Mouse (Mus musculus) frontal cortex, adult 2 months (tissue): ENCODE measurements around the gene Lonrf3. TPM values are rescaled to one million over a fixed set of nuclear protein-coding genes. Genes with fewer than 3 reads are reported as not detected.
A peak's percentile ranks its signal among the peaks of the same experiment; 100 is the strongest.

Source experiments
- DNase-seq, 2 experiments: peaks; one replicate each; pipeline ENCODE4 v3.0.0; 2022; ENCODE audit warnings: low spot score in 1 of 2; ENCODE audit errors: extremely low spot score in 1 of 2
- polyA plus RNA-seq: library from polyadenylated mRNA; depleted of rRNA; stranded (reverse); fragments of >200 nt; gene quantifications from 2 replicates; pipeline ENCODE4 v1.2.3, GENCODE M21; 2012; rRNA removed

Gene Lonrf3
- polyA plus RNA-seq = 4.6 TPM in 2 replicates

GRCm38 (mm10) chrX:36328271-36329039 lies at the start of gene Lonrf3:
Gene Lonrf3, plus strand, starts transcription at chrX:36328353.
- DNase-seq = peak; percentile 56 to 79

- no peak for DNase-seq
Observed at GRCm38 (mm10) chrX:36278750-36279149, 49.4 kb upstream of the Lonrf3 start.

GRCm38 (mm10) chrX:36311420-36311819 lies 16.7 kb upstream of the Lonrf3 start:
- DNase-seq = peak; percentile 48 to 73

- DNase-seq = peak in 1 of 2 experiments; percentile 17
Observed at GRCm38 (mm10) chrX:36327491-36328255, 480 bp upstream of the Lonrf3 start.

GRCm38 (mm10) chrX:36329040-36329649 lies 992 bp downstream of the Lonrf3 start:
- DNase-seq = no peak

GRCm38 (mm10) chrX:36329849-36330411 lies 1.8 kb downstream of the Lonrf3 start:
- DNase-seq = peak in 1 of 2 experiments; percentile 23

GRCm38 (mm10) chrX:36352446-36352845 lies 24.3 kb downstream of the Lonrf3 start:
- peak in 1 of 2 experiments; percentile 47 for DNase-seq

GRCm38 (mm10) chrX:36385340-36385739 lies 57.2 kb downstream of the Lonrf3 start:
- DNase-seq = no peak

- DNase-seq = peak; percentile 35 to 72
Observed at GRCm38 (mm10) chrX:36389971-36390370, 61.8 kb downstream of the Lonrf3 start.

GRCm38 (mm10) chrX:36390503-36390902 lies 62.4 kb downstream of the Lonrf3 start:
- no peak for DNase-seq

- peak in 1 of 2 experiments; percentile 24 for DNase-seq
Observed at GRCm38 (mm10) chrX:36392672-36393071, 64.5 kb downstream of the Lonrf3 start.

GRCm38 (mm10) chrX:36393279-36393678 lies 65.1 kb downstream of the Lonrf3 start:
- peak in 1 of 2 experiments; percentile 40 for DNase-seq

GRCm38 (mm10) chrX:36400980-36401379 lies 72.8 kb downstream of the Lonrf3 start, which contains the start of gene Gm6268:
Gene Gm6268, plus strand, starts transcription at chrX:36401280.
- no peak for DNase-seq

GRCm38 (mm10) chrX:36402316-36402715 lies 74.2 kb downstream of the Lonrf3 start:
- no peak for DNase-seq

Other genes with a start within 250 kb of the Lonrf3 start
- gene Il13ra1, start 216.2 kb upstream of the Lonrf3 start, polyA plus RNA-seq = 3.6 and 5.0 TPM in 2 replicates
- 54.9 and 79.3 TPM in 2 replicates for gene Zcchc12, start 132.4 kb upstream of the Lonrf3 start, polyA plus RNA-seq
- gene Gm6268, start 72.9 kb downstream of the Lonrf3 start, polyA plus RNA-seq = not detected in 2 replicates
- gene Gm14569, start 163.5 kb downstream of the Lonrf3 start, polyA plus RNA-seq = 0.25 and 0.34 TPM in 2 replicates